Mouse (Mus musculus): Measurements from ENCODE around the gene Ifitm2. TPM values are rescaled to one million over a fixed set of nuclear protein-coding genes. Genes with fewer than 3 reads are reported as not detected.

The Ifitm2 gene
- total RNA-seq (2023) = 12.7 TPM

DNA sequence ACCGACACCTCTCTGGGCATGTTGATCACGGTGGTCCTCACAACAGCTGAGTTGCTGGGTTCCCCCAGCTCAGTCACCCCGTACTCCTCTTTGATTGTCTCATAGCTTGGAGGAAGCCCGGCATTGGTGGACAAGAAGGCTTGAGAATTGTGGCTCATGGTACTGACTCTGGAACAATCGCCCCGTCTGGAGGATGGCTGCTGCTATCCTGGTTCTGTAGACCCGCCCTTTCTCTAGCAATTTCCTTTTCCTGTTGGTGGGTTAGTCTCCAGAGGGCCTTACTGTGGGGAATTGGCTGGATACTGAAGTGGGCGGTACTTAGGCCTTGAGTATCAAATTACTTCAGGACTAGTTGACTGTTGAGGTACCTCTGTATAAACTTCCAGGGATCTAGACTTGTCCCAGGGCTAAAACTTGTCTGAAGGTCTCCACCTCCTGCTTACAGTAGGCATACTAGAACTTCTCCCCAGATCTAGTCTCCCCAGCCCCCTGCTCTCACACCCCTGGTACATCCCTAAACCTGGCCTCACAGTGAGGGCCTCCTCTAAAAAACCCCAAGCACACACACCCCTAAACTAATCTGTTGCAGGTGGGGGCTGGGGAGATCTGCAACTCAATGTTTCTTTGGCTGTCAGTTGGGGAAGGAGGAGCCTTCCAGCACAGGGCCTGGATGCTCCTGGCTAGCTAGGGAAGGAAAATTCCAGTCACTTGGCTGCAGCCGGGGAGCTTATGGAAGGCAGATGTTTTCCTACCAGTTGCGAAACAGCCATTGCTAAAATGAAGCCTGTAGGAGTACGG lies at the start of gene Ifitm2, which contains the start of gene Gm45717:
TSS of gene Ifitm2 (minus strand) at position 230 of the 798 bp plus-strand sequence.
TSS of gene Gm45717 (minus strand) at position 180 of the 798 bp plus-strand sequence.

DNA sequence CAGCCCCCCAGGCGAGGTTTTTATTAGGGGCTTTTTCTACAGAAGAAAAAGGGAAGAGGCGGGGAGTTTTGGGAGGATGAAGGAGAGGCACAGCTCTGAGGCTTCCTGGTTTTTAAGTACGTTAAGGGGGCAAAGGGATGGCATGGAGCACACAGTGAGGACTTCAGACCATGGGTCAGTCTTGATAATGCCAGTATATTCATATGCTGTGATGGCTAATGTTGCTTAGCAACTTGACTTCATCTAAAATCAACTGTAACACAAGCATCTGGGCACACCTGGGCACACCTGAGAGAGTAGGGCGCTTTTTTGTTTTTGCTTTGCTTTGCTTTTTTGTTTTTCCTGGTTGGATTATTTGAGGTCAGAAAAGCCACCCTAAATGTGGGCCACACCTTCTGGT lies 11.1 kb upstream of the Ifitm2 start, which contains the start of gene Ifitm1:
TSS of gene Ifitm1 (plus strand) at position 301 of the 400 bp plus-strand sequence.

DNA sequence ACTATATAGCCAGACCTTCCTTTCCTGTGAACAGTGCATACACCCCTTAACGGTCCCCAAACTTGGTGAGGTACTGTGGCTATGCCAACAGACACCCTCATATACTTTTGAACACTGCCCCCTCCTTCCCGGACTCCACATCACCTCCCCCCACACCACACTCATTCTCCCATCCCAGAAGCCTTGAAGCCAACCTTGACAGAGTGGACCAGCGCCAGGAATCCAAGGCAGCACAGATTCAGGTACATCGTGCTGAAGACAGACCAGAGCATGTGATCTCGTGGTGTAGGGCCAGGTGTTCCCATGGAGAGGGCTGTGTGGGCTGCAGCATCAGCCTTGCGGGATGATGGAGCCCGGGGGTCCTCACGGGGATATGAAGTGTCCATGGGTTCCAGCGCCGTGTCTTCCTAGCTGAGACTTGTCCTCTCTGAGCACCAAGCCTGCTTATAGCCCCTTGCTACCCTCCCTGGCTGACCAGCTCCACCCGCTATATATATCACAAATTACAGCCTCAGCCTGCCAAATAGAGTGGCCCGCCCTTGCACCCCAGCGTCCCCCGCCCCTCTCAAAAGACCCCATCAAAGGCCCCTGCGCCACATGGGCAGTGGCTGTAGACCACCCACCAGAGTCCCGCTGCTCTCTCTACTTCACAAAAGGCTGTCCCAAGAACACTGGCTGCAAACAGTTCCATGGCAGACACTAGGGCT lies 5.8 kb downstream of the Ifitm2 start, which contains the start of gene Ifitm5:
TSS of gene Ifitm5 (minus strand) at position 468 of the 707 bp plus-strand sequence.

DNA sequence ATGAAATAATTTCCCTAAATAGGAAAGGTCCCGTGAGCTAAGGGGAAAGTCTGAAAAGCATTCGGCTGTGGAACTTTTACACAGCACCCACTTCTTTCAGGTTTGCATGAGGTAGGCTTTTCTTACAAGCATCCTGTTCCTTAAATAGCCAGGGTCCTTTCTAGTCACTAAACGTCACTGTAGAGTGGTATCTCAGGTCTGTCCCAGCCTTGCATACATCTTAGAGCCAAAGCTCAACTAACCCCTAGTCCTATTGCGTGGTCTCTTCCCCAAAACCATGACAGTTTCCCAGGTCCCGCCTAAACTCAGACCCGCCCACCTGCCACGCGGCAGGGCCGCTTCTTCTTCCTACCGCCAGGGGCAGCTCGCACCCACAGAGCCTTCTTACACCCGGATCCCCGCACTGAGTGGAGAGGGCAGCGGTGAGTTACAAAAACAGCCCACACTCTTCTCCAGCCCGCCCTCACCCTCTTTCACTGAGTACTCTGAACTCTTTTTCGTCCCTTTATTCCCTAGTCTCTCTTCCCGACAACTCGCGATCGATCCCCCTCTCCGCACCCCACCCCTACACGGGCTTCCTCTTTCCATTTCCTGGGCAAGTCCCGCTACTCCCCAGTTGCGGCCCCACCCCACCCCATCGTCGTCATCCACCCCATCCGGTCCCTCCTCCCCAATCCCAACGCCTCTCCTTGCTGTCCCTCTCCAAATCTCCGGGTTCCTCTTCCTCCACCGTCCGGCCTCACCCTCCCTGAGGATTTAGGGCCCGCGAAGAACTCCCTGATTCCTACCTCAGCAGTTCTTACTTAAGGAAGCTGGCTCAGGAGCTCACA lies 14.3 kb downstream of the Ifitm2 start, which contains the start of gene Pgghg:
TSS of gene Pgghg (plus strand) at position 170 of the 830 bp plus-strand sequence.

DNA sequence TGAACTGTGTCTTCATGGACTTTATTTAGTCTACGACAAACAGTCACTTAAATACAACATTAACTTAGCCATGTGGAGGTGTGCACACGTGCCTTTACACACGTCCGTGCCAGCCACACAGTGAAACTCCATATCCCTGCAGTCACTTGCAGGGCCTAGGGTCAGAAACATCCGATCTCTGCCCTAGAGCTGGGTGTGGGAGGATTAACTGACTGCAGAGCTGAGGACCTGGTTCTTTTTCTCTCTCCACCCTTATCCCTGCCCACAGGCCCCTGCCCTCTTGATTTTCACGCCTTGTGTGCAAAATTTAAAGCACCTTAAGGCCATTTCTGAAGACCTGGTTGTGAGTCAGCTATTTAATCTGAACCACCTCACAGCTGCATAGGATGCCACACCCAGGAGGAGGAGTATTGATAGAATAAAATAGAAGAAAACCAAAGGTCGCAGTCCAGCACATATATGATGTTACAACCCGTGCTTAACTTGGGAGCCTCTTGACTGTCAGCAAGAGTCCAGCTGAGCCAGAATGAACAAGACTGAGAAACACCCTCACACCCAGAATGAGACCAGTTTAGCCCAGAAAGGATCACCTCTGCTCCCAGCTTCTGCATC lies 35.3 kb downstream of the Ifitm2 start, which contains the start of gene Nlrp6:
TSS of gene Nlrp6 (plus strand) at position 485 of the 612 bp plus-strand sequence.

Other genes starting within 250 kb of the Ifitm2 start
- gene Cyp2e1, start 192.2 kb downstream of the Ifitm2 start, total RNA-seq (2023) = not detected
- gene Syce1, start 168.1 kb downstream of the Ifitm2 start, total RNA-seq (2023) = not detected
- not detected for gene Zfp941, start 133.8 kb downstream of the Ifitm2 start, total RNA-seq (2023)
- not detected for gene Urah, start 121.0 kb downstream of the Ifitm2 start, total RNA-seq (2023)
- not detected for gene Scgb1c1, start 110.4 kb downstream of the Ifitm2 start, total RNA-seq (2023)
- not detected for gene Odf3, start 108.2 kb downstream of the Ifitm2 start, total RNA-seq (2023)
- gene Gm45785, start 99.7 kb downstream of the Ifitm2 start, total RNA-seq (2023) = not detected
- gene Ric8a, start 99.0 kb downstream of the Ifitm2 start, total RNA-seq (2023) = 101 TPM
- 32.4 TPM for gene Bet1l, start 98.4 kb downstream of the Ifitm2 start, total RNA-seq (2023)
- 67.4 TPM for gene Psmd13, start 74.0 kb downstream of the Ifitm2 start, total RNA-seq (2023)
- gene Sirt3, start 73.7 kb downstream of the Ifitm2 start, total RNA-seq (2023) = 6.3 TPM
- not detected for gene Cox8b, start 55.5 kb downstream of the Ifitm2 start, total RNA-seq (2023)
- not detected for gene Nlrp6, start 35.1 kb downstream of the Ifitm2 start, total RNA-seq (2023)
- gene Pgghg, start 14.6 kb downstream of the Ifitm2 start, total RNA-seq (2023) = 12.4 TPM
- not detected for gene Ifitm5, start 5.7 kb downstream of the Ifitm2 start, total RNA-seq (2023)
- not detected for gene Gm45717, start 50 bp downstream of the Ifitm2 start, total RNA-seq (2023)
- not detected for gene Ifitm1, start 11.2 kb upstream of the Ifitm2 start, total RNA-seq (2023)
- 6.7 TPM for gene Ifitm3, start 54.8 kb upstream of the Ifitm2 start, total RNA-seq (2023)
- gene Ifitm6, start 61.9 kb upstream of the Ifitm2 start, total RNA-seq (2023) = 1.6 TPM
- not detected for gene Gm17387, start 73.1 kb upstream of the Ifitm2 start, total RNA-seq (2023)
- 1.4 TPM for gene B4galnt4, start 105.1 kb upstream of the Ifitm2 start, total RNA-seq (2023)
- gene Pkp3, start 122.2 kb upstream of the Ifitm2 start, total RNA-seq (2023) = 35.3 TPM
- 56.4 TPM for gene Sigirr, start 144.6 kb upstream of the Ifitm2 start, total RNA-seq (2023)
- gene Ano9, start 161.8 kb upstream of the Ifitm2 start, total RNA-seq (2023) = not detected
- 6.5 TPM for gene Ptdss2, start 166.4 kb upstream of the Ifitm2 start, total RNA-seq (2023)
- gene Rnh1, start 216.9 kb upstream of the Ifitm2 start, total RNA-seq (2023) = 44.3 TPM
- gene Hras, start 238.0 kb upstream of the Ifitm2 start, total RNA-seq (2023) = 23.0 TPM
- gene Lrrc56, start 238.2 kb upstream of the Ifitm2 start, total RNA-seq (2023) = 2.1 TPM

Measured in CD4-positive naive resting alpha-beta T cell, adult 76 days (primary cell).